Mouse (Mus musculus) adrenal gland, postnatal 0 days (tissue): Measurements from ENCODE around the gene Cox4i2. TPM values are rescaled to one million over a fixed set of nuclear protein-coding genes. Genes with fewer than 3 reads are reported as not detected.

Source experiments
- microRNA-seq: library from miRNA; unstranded; fragments of <30 nt; microRNA quantifications from one replicate; pipeline ENCODE4, GENCODE M21; 2016; ENCODE audit warnings: borderline replicate concordance; ENCODE audit not compliant: insufficient number of aligned reads
- polyA plus RNA-seq: library from polyadenylated mRNA; unstranded; fragments of >200 nt; fragmentation: Nextera tagmentation; extraction: Ambion mirVana; gene quantifications from 2 replicates; pipeline ENCODE4 v1.2.1, GENCODE M21; 2015

Cox4i2 gene
- 10.2 and 12.2 TPM in 2 replicates for polyA plus RNA-seq

DNA sequence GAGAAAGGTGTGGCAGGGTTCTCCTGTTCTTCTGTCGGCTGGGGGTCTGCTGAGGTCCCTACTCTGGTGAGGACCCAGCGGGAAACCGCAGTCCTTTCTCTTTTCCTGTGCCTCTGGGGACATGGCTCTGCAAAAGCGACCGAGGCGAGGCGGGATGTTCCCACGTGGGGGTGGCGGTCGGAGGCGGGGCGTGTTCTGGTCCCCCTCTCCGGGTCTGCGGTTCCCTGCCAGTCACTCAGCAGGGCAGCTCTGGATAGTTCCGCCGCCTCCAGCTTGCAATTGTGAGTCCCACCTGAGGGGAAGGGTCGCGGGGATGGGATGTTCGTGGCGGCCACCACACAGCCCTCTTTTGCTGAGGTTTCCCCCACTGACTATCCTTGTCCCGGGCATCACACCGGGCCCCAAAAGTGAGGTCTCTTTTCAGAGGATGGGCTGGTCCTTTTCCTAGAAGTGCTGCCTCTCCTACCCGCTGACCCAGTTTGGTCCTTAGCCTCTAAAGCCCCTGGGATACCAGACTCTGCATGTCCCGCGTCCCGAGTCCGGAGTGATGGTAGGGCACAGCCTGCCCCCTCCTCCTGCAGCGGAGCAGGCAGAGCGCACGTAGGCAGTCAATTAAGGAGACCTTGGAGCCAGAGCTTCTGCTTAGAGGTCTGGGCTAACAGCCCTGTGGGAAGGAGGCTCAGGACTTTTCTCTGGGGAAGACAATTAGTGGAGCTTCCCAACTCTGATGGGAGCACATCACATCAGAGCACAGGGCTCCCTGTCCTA lies at the start of gene Cox4i2:
Cox4i2 (plus strand) TSS at position 230 of the 768 bp plus-strand sequence.

DNA sequence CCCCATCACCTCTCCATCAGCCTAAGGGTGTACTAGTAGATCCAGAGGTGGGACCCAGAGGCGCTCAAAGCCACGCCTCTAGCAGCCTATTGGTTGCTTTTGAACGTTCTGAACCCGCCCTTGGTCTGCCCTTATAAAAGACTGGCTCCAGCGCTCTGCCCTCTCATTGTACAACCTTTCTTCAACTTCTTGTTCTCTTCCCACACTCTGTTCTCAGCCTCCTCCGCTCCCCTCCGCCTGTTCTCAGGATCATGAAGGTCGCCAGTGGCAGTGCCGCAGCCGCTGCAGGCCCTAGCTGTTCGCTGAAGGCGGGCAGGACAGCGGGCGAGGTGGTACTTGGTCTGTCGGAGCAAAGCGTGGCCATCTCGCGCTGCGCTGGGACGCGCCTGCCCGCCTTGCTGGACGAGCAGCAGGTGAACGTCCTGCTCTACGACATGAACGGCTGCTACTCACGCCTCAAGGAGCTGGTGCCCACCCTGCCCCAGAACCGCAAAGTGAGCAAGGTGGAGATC lies 17.8 kb upstream of the Cox4i2 start, which contains the start of gene Id1:
Id1 (plus strand) TSS at position 162 of the 512 bp plus-strand sequence.

Small RNAs within 50 kb of the gene (microRNA-seq; reads per million reads assigned to microRNA genes)
- not detected for gene Gm23802

Other genes starting within 250 kb of the Cox4i2 start
- gene Defb26, start 242.5 kb upstream of the Cox4i2 start, polyA plus RNA-seq, result not detected in 2 replicates
- not detected in 2 replicates for gene Defb28, start 235.9 kb upstream of the Cox4i2 start, polyA plus RNA-seq
- gene Defb29, start 214.1 kb upstream of the Cox4i2 start, polyA plus RNA-seq, result 0.41 TPM in 1 of 2 replicates, not detected in the other
- gene Gm17416, start 184.8 kb upstream of the Cox4i2 start, polyA plus RNA-seq, result not detected in 2 replicates
- not detected in 2 replicates for gene Defb21, start 181.4 kb upstream of the Cox4i2 start, polyA plus RNA-seq
- 10.1 and 18.3 TPM in 2 replicates for gene Defb19, start 173.9 kb upstream of the Cox4i2 start, polyA plus RNA-seq
- not detected in 2 replicates for gene Defb45, start 154.8 kb upstream of the Cox4i2 start, polyA plus RNA-seq
- 9.0 and 10.7 TPM in 2 replicates for gene Defb36, start 149.8 kb upstream of the Cox4i2 start, polyA plus RNA-seq
- 4.1 and 5.2 TPM in 2 replicates for gene Defb25, start 131.1 kb upstream of the Cox4i2 start, polyA plus RNA-seq
- 8.9 and 10.3 TPM in 2 replicates for gene Rem1, start 127.2 kb upstream of the Cox4i2 start, polyA plus RNA-seq
- 141 and 183 TPM in 2 replicates for gene H13, start 84.7 kb upstream of the Cox4i2 start, polyA plus RNA-seq
- gene Mcts2, start 67.1 kb upstream of the Cox4i2 start, polyA plus RNA-seq, result 52.4 and 57.4 TPM in 2 replicates
- 91.1 and 97.3 TPM in 2 replicates for gene Id1, start 17.9 kb upstream of the Cox4i2 start, polyA plus RNA-seq
- gene Bcl2l1, start 77.6 kb downstream of the Cox4i2 start, polyA plus RNA-seq, result 59.1 and 59.8 TPM in 2 replicates
- gene Tpx2, start 93.8 kb downstream of the Cox4i2 start, polyA plus RNA-seq, result 17.0 and 17.4 TPM in 2 replicates
- gene Mylk2, start 157.2 kb downstream of the Cox4i2 start, polyA plus RNA-seq, result 0.05 and 0.72 TPM in 2 replicates
- 6.2 and 8.1 TPM in 2 replicates for gene Foxs1, start 179.0 kb downstream of the Cox4i2 start, polyA plus RNA-seq
- 0.83 and 0.95 TPM in 2 replicates for gene Dusp15, start 197.5 kb downstream of the Cox4i2 start, polyA plus RNA-seq
- 0.51 and 0.55 TPM in 2 replicates for gene Ttll9, start 208.3 kb downstream of the Cox4i2 start, polyA plus RNA-seq